Mouse (Mus musculus) megakaryocyte, adult 5-6 weeks (primary cell): ENCODE data around the gene Hnrnpf. TPM values are rescaled to one million over a fixed set of nuclear protein-coding genes. Genes with fewer than 3 reads are reported as not detected.
"Not testable (repeated sequence)": the region's sequence is repeated elsewhere in the genome, so short reads cannot be mapped to it uniquely, and the experiment has no call there.

Experiments
- ATAC-seq: 2 replicates; pipeline ENCODE4 v1.8.0; 2016; ENCODE audit warnings: mild to moderate bottlenecking, inconsistent platforms; ENCODE audit not compliant: poor library complexity, severe bottlenecking
- total RNA-seq, 2 experiments: library from RNA; stranded (forward) in 1 of 2; stranded (reverse) in 1 of 2; fragments of 153-499, 151-499 nt in 1 of 2; fragments of 221-1000, 200-1000 nt in 1 of 2; gene quantifications; 2 replicates each; pipeline versions ENCODE4 v1.2.3 to v1.2.4; 2015 to 2017

Gene Hnrnpf
- total RNA-seq (2015), result 648 and 668 TPM in 2 replicates
- 1,188 and 1,238 TPM in 2 replicates for total RNA-seq (2017)

DNA sequence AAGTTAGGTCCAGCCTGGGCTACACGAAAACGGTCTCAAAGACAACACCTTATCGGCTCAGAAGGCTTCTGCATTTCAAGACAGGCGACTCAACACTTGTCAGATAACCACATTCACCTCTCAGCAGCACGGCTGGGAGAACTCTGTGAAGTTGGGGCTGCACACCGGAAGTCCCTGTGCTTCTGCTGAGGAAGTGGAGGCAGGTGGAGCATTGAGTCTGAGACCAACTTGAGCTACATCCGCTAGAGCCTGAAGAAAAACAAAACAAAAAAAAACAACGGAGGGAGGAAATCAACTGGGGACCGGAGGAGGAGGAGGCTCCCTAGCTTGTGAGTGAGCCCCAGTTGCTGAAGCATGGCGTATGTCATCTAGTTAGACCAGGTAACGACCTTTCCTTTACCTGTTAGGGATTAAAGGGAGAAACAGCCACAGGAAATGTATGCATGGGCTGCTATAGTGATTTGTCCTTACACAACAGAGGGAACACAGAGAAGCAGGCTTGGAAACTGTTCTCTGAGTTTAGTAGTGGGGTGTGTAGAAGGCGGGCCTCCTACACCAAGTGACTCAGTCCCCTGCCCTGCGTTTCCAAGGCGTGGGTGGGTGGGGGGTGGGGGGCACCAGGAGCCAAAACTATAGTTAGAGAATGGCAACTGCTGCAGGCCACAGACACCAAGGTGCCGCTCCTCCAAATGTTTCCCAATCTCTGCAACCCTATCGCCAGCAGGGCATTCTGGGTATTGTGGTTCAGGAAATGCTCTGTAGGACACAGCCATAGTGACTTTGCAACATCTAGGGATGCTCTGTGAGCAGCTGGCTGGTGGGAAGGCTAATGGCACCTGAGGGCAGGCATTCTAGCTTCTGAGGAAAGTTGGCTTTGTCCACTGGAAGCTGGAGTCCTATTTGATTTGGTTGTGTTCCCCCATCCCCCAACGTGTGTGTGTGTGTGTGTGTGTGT is at the start of gene Hnrnpf:
Gene Hnrnpf, plus strand, starts transcription at position 199 of the 955 bp plus-strand sequence.
- ATAC-seq, result peak; percentile 92

DNA sequence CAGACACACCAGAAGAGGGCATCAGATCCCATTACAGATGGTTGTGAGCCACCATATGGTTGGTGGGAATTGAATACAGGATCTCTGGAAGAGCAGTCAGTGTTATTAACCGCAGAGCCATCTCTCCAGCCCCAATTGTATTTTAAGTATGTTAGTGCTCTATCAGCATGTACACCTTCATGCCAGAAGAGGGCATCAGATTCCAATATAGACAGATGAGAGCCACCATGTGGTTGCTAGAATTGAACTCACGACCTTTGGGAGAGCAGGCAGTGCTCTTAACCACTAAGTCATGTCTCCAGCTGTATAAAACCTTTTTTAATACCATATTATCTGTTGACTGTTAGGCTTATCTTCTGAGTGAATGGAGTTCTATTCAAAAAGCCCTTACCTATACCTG is 48.4 kb upstream of the Hnrnpf start:
- ATAC-seq, result peak; percentile 63

DNA sequence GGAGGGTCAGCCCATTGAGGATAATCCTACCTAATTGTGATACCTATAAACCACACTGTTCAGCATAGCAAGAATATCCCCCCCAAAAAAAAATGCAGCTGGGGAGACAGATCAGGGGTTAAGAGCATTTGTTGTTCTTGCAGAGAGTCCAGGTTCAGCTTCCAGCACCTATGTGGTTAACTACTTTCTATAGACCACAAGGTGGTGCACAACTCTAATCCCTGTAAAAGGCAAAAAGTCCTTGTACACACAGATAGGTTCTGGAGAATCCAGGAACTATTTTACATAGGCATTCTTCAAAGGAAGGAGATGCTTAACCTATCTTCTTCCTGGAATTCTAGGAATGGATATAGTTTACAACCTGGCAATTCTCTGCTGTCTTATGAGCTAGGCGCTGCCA is 42.1 kb upstream of the Hnrnpf start:
- ATAC-seq, result no peak

DNA sequence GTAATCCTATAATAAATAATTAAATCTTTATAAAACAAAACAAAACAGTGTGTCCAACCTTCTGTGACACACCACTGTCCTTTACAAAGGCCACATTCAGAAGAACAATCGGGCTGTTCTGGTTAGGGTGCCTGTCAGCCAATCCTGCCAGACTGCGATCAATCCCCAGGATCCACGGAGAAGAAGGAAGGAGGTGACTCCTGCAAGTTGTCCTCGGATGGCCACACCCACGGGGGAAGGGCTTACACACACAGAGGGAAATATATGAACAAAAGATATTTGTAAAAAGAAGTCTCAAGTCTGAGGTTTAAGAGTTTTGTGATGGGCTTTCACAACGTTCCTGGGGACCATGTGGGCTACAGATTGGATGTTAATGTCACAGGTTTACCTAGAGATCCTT is 38.3 kb upstream of the Hnrnpf start, which contains the start of gene Zfp239:
Gene Zfp239, plus strand, starts transcription at position 253 of the 400 bp plus-strand sequence.
- ATAC-seq, result no peak

DNA sequence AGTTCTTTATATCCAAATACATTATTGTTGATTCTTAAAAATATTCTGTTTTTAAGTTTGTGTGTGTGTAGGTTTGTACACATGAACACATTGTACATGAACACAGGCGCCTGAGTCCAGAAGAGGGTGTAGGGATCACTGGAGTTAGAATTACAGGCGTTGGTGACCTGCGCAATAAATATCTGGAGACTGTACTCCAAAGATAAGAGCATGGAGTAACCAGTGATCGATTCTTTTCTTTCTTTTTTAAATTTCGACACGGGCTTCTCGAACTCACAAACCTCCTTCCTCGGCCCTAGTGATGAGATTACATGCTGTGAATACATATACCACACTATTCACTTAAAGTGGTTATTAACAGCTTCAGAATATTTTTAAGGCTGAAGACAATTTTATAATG is 37.7 kb upstream of the Hnrnpf start:
- no peak for ATAC-seq

DNA sequence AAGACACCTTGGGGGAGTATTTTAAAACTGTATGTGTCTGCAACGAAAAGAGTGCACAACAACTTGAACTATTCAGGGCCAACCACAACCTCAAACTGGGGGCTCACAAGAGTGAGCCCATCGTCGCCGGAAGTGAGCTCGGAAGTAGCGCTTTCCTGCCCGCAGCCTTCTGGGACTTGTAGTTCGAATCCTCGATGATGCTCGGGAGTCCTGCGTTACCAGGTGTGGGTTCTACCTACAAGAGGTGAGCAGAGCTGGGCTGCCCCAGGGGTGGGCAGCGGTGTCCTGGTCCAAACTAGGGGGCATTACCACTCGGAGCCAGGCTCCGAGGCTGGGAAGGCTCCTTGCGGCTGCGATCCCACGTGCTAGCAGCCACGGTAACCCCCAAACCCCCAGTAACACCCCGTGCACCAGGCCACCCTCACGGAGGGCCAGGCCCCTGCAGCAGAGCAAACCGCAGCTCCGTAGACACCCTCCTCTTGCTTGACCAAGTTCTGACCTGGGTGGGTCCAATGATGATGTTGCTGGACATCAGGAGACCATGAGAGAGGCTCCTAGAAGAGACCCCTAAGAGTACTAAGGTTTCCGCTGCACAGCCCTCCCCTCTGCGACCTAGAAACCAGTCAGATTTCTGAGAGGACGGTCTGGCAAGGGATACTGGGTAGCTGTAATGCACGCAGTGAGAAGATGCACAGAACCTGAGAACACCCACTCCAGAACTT is 37.1 kb upstream of the Hnrnpf start:
- ATAC-seq, result peak; percentile 91

DNA sequence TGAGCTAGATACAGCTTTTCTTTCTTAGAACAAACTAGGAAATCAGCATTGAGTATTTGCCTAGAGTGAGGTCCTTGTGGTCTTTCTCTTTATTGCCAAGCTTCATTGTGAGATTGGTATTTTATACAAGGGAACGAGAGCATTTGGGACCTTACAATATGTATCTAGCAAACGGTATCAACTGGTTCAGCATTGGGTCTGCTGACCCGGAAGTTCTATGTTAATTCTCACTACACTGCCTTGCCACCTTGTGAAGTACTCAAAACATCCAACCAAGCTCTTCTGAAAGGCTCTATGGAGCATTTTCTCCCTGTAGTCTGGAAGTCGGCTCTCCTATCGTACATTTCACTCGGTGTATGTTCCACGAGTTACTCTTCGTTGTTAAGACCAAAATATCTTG is 36.4 kb upstream of the Hnrnpf start:
- ATAC-seq, result no peak

DNA sequence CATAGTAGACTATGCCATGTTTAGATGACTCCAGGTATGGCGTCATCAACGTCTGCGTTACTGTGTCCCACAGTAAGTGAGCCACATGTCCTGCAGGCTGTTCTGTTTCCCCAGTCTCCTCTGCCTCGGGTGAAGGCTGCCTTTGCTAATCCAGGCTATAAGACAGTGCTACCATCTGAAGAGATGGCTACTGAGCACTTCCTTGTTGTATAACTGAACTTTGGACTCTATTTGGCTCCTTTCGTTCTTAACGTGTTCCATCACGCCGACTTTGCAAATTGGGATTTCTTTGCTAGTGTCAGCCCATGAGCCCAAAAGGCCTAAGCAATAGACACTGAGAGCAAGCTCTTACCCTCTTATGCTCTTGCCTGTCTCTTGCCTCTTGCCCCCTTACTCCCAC is 31.9 kb upstream of the Hnrnpf start:
- no peak for ATAC-seq

DNA sequence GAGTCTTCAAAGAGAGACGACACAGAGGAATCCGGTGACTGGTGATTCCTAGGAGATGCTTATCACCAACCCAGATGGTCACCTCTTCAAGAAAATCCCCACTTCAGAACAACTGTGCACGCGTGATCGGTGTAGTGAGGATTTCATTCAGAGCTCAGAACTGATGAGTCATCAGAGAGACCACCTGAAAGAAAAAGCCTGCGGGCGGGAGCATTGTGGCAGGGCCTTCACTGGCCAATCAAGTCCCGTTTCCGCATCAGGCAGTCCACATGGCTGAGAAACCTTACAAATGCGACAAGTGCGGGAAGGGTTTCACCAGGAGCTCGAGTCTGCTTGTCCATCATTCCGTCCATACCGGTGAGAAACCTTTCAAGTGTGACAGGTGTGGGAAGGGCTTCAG is 29.1 kb upstream of the Hnrnpf start:
- ATAC-seq, result no peak

DNA sequence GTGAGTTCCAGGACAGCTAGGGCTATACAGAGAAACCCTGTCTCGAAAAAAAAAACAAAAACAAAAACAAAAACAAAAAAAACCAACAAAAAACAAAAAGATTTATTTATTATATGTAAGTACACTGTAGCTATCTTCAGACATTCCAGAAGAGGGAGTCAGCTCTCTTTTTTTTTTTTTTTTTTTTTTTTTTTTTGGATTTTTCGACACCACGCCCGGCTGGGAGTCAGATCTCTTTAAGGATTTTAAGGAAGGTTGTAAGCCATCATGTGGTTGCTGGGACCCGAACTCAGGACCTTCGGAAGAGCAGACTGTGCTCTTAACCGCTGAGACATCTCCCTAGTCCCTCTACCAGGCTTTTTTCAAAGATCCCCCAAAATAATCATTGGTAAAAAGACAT is 26.7 kb upstream of the Hnrnpf start:
- not testable (repeated sequence) for ATAC-seq

DNA sequence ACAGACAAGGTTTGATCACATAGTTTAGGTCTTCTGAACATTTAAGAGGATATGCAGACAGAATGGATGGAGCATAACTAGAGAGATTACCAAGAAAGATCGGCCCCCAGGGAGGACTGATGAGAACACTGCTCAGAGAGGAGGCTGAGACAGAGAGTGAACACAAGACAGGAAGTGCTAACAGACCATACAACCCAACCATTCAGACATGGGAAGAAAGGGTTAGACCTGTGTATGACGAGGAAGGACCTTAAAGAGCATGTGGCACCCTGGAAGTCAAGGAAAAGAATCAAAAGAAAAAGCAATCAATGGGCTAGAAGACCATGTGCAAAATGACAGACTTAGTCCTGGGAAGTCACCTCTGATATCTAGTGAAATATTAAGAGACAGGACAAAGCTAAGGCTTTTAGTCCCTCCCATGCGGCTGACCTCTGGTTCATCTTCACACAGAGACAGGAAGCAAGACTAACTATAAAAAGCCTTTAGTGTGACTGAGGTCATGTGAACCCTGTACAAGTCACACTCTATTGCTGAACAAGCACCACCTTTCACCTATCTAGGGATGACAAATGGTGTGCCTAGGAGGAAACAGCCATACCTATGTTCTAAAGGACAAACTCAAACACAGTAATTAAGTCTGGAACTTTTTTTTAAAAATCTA is 25.4 kb upstream of the Hnrnpf start:
- no peak for ATAC-seq

DNA sequence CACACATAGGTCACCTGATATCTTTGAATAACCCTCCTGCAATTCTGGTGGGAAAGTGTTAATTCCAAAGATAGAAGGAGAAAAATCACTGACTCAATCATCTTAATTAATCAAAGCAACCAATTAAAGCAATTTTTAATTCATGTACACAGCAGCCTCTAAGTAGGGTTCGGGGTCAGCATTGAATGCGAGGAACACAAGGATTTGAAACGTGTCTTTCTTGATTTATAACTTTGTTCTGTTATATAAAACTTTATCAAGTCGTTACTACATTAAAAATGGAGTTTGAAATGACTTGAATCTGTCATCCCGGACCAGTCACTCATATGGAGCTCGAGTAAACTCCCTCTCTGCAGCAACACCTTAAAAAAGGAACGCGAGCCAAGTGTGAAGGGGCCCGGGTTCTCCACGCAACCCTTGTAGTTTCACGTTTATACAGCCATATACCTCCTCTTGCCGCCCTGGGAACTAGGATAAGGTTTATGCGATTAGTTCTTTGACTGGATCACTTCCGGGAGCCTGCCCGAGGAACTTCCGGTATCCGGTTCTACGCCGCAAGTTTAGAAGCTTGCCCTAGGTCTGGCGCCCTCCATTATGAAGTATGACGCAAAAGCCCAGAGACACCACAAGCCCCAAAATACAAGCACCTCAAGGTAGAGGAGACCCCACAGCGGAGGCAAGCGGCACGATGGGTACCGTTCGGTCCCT is 21.3 kb upstream of the Hnrnpf start:
- peak; percentile 58 for ATAC-seq

DNA sequence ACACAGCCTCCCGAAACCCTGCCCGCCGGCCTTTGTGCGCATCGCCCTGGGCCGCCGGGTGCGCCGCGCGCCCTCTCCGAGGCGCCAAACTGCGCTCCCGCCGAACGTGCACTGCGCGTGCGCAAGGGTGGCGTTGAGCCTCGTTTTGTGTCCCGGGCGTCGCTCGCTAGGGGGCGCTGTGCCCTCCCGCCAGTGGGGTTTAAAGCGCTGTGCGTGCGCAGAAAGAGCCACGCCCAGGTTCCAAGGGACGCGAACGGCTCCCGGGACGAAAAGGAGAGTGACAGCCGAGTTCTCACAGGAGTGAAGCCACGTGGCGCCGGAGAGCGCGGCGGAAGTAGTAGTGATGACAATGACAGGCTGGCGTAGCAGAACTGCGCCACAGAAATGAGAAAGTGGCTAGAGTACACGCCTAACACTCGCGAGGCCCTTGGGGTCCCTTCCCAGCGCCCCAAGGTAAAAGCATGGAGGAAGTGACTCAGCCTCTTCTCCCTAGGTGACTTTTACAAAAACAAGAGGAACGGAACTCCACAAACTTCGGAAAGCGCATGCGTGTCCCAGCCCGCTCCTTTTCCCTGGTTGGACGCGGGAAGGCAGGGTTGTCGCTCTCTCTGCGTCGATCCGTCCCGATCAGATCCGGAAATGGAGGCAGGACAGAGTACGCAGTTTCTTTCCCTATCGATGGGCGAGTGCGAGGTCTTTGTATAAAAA is 20.6 kb upstream of the Hnrnpf start:
- ATAC-seq, result peak; percentile 79

DNA sequence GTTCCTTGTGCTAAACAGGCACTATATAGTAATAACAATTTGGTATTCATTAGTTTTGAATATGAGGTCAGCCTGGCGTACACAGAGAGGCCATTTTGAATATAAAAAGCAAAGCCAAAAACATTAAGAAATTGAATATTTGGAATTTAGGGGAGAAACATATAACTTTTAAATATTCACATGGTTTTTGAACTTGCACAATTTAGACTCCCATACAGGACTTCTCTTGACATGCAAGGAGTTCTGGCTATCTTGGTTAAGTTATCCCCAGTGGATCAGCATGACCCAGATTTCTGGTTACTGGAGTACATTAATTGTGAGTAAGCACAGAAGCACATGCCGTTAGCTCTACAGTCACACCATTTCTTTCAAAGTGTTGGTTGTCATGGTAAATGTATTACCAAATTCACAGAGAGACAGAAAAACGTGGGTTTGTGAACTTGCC is 19.7 kb upstream of the Hnrnpf start:
- ATAC-seq, result no peak

DNA sequence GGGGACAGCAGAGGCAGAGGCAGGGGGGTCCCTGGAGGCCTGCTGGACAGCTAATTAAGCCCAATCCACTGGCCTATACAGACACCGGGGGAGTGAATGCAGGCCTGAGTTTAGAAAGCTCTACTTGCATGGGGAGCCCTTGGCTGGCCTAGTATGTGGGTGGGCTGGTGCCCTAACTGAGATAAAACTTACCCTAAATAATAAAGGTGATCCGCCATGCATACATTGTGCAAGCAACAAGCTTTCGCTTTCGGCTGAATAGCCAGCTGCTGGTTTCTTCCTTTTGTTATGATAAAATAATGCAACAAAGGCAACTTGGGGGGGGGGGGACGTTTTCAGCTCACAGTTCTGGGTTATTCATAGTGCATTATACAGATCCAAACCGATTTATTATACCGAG is 18.9 kb upstream of the Hnrnpf start:
- no peak for ATAC-seq

DNA sequence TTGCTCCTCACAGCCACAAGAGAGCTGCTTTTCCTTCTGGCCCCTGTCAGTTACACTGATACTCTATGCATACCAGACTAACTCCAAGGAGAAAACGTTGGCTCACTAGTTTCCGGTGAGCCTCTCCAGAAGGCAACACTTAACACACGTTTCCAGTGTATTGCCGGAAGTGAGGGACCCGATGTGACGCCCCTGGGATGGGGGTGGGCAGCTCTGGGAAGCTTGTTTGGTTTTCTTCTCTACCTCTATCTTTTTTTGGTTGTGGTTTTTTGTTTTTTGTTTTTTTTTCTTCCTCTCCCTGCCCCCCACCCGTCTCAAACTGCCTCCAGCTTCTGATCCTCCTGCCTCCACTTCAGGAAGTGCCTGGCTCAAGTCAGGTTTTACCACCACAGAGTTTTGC is 18.1 kb upstream of the Hnrnpf start:
- peak; percentile 31 for ATAC-seq

DNA sequence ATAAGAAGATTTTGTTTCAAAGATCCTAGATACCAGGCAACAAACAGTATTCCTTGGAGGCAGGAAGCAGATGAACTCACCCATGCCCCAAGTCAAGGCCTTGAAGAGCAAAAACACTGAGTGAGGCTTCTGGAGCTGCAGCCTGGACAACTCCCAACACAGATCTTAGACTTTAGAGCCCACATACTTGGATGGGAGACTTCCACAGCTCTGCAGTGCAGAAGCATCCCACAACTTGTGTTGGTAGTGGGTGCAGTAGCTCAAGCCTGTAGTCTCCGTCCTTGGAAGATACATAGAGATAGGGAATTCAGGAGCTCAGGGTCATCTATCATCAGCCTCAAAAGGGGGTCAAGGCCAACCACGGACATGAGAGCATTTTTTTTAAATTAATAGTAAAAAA is 14.2 kb upstream of the Hnrnpf start:
- ATAC-seq, result no peak

DNA sequence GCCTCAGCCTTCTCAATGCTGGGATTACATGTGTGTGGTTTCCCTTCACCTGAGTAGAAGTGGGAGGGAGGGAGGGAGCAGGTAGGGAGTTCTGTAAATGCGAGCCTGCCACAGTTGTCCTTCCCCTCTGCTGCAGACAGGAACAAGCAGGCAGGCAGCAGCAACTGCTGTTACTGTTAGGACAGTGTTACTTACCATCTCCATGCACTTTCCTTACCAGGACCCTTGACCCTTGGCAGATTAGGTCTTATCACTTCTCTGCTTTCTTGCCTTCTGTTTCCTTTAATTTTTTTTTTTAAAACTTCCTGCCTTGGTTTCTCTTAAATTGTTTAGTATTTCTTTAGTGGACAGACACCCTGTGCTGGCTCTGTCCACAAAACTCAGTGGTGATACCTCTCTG is 12.1 kb upstream of the Hnrnpf start:
- ATAC-seq, result no peak

DNA sequence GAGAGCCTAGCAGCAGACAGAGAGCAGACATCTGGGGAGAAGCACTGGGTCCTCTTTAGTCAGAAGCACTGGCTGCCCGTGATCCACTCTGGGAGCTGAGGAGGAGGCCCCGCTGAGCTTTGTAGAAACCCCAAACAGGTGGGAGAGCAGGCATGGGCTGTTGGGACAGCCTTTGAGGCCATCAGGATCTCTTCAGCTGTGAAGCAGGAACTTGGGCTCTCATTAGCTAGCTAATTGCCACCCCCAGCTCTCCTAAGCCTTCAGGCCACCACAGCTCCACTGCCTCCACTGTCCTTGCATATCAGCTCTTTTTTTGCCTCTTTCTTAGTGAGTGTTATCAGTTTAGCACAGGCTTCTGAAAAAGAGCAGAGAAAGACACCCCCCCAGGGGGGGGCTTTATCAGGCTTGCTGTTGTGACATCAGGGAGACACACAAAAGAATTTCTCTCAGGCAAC is 11.5 kb upstream of the Hnrnpf start:
- ATAC-seq, result no peak

DNA sequence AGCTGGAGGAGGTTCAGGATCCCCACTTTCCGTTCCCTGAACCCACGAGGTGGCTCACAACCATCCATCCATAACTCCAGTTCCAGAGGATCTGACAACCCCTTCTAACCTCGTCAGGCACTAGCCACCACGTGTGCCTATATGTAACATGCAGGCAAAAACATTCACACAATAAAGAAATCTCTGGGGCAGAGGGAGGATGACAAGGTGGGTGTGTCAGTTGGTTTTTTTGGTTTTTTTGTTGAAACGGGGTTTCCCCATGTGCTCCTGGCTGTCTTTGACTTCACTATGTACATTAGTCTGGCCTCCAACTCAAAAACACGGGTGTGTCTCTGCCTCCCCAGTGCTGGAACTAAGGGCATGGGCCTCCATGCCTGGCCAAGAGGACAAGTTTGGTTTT is 9.9 kb upstream of the Hnrnpf start:
- ATAC-seq, result peak; percentile 16; the same call in 1 of the 2 replicates
